Mouse (Mus musculus) heart, postnatal 14 days (tissue): ENCODE results near the gene Shisal1. TPM values are rescaled to one million over a fixed set of nuclear protein-coding genes. Genes with fewer than 3 reads are reported as not detected.

Experiments used
- total RNA-seq, 2 experiments: library from RNA; stranded (reverse); gene quantifications; 2 replicates each; pipeline ENCODE4 v1.2.3; 2021

Shisal1 gene
- total RNA-seq, 2 experiments from 2014 or later, result 0.88 to 1.3 TPM

Other genes with a start within 250 kb of the Shisal1 start
- 100 to 1,000 TPM; 149 to 151 TPM for gene Parvb, start 215.1 kb downstream of the Shisal1 start, total RNA-seq
- 1 to 10 TPM; 2.1 to 5.2 TPM for gene Parvg, start 123.1 kb downstream of the Shisal1 start, total RNA-seq
- gene Rtl6, start 110.7 kb upstream of the Shisal1 start, total RNA-seq, result 1 to 10 TPM; 7.2 to 7.4 TPM
- gene Prr5, start 222.5 kb upstream of the Shisal1 start, total RNA-seq, result 1 to 10 TPM; 5.6 to 8.3 TPM